Comparison of ENCODE assay signal across 23 mouse cellular contexts in the genomic region with DNA sequence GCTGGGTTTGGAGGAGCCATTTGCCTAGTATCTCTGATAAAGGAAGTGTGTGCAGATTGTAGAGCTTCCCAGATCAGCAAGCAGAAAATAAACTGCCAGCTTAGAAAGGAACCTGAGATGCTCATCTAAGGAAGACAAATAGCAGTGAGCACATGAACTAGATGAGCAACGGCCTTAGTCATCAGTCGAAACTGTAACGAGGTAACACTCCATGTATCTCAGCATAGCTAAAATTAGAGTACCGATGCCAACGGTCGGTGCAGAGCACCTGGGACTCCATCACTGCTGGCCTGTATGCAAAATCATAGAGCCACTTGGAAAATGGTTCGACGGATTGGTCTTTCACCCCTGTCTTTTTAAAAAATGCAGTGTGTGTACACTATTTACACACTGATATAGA.
"Had no signal": no experiment of that assay in that cellular context is flagged by ENCODE, and none has a peak within 500 bp of the region (broad histone marks: within the 10 kb centered on the region; RNA-seq: fewer than 3 reads in every experiment).

No protein-coding gene starts in this region.

- DNase-seq: lung, adult 18-20 months; lung, embryonic 14.5 days; lung, postnatal 14 days; lung, postnatal 36 days; midbrain, embryonic 14.5 days; retina, postnatal 1 day; right cerebral cortex, adult 18-20 months; right cerebral cortex, postnatal 25 days; right cerebral cortex, postnatal 4 days; spleen, adult 18-20 months; thymus, adult 2 months; thymus, postnatal 25 days; thymus, postnatal 4 days had no signal

- H3K9me3 ChIP-seq: liver, embryonic 15.5 days; midbrain, embryonic 12.5 days; neural tube, embryonic 13.5 days; neural tube, embryonic 15.5 days; stomach, embryonic 15.5 days had no signal

- H3K27me3 ChIP-seq: liver, embryonic 15.5 days; midbrain, embryonic 12.5 days; neural tube, embryonic 13.5 days; neural tube, embryonic 15.5 days; stomach, embryonic 15.5 days had no signal

- H3K4me1 ChIP-seq: midbrain, embryonic 12.5 days; neural tube, embryonic 13.5 days; neural tube, embryonic 15.5 days; stomach, embryonic 15.5 days had no signal

- H3K4me3 ChIP-seq: liver, embryonic 15.5 days; megakaryocyte, embryonic 14.5 days; midbrain, embryonic 12.5 days; myocyte; neural tube, embryonic 13.5 days; neural tube, embryonic 15.5 days; stomach, embryonic 15.5 days had no signal

- H3K4me2 ChIP-seq: liver, embryonic 15.5 days; lung, embryonic 14.5 days; midbrain, embryonic 12.5 days; neural tube, embryonic 13.5 days; neural tube, embryonic 15.5 days; stomach, embryonic 15.5 days had no signal

- H3K36me3 ChIP-seq: liver, embryonic 15.5 days; midbrain, embryonic 12.5 days; neural tube, embryonic 13.5 days; neural tube, embryonic 15.5 days; stomach, embryonic 15.5 days had no signal

- H3K27ac ChIP-seq: liver, embryonic 15.5 days; macrophage; midbrain, embryonic 12.5 days; neural tube, embryonic 13.5 days; neural tube, embryonic 15.5 days; stomach, embryonic 15.5 days; stomach, postnatal 0 days had no signal

- ATAC-seq: midbrain, embryonic 16.5 days had no signal

- H3K9ac ChIP-seq: liver, embryonic 15.5 days; lung, embryonic 14.5 days; midbrain, embryonic 12.5 days; neural tube, embryonic 13.5 days; neural tube, embryonic 15.5 days; stomach, embryonic 15.5 days had no signal
